Mouse (Mus musculus): ENCODE measurements around the gene Pafah2. TPM values are rescaled to one million over a fixed set of nuclear protein-coding genes. Genes with fewer than 3 reads are reported as not detected.

The Pafah2 gene
- polyA plus RNA-seq, 1 experiment from 2014 or later, result 9.5 TPM

DNA sequence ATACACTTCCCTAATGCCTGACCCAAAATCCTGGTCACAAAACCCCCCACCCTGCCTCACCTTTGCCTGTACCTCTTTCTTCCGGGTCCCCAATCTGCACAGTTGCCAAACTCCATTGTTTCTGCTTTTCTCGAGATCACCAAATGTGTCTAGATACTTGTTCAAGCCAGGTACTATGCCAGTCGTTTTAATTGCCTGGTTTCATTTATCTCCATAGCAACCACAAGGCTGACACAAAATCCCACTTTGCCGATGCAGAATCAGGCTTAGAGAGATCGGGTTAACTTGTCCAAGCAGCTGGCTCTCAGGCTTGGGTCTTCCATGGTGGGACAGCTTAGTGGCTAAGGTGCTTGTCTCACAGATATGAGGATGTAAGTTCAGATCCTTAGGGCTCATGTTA lies 4.1 kb downstream of the Pafah2 start:
- H3K27ac ChIP-seq (replicated peaks; ENCODE audit: low read depth, low read length), result no peak overlapping the region
- no peak overlapping the region for H3K9ac ChIP-seq (ENCODE audit: low read length)
- no peaks in the 10 kb centered on the region for H3K27me3 ChIP-seq (ENCODE audit: control insufficient read depth, insufficient read depth, low read length)
- 34% methylated on average over 5 of the region's 5 CpGs for WGBS
- H3K4me2 ChIP-seq (ENCODE audit: low read depth, severe bottlenecking), result no peak overlapping the region
- no peaks in the 10 kb centered on the region for H3K9me3 ChIP-seq (ENCODE audit: control insufficient read depth, low read length)
- ATAC-seq (ENCODE audit: insufficient number of reproducible peaks, low FRiP score, low TSS enrichment, low read depth) (no peak), DNase-seq (ENCODE audit: low spot score) (no peak)
- no peaks in the 10 kb centered on the region for H3K36me3 ChIP-seq (ENCODE audit: control insufficient read depth, insufficient read depth, low read length)
- peaks cover 7% of the 10 kb centered on the region for H3K4me1 ChIP-seq (ENCODE audit: control insufficient read depth, insufficient read depth, low read length)
- H3K4me3 ChIP-seq (ENCODE audit: low read depth, low read length), result no peak overlapping the region

DNA sequence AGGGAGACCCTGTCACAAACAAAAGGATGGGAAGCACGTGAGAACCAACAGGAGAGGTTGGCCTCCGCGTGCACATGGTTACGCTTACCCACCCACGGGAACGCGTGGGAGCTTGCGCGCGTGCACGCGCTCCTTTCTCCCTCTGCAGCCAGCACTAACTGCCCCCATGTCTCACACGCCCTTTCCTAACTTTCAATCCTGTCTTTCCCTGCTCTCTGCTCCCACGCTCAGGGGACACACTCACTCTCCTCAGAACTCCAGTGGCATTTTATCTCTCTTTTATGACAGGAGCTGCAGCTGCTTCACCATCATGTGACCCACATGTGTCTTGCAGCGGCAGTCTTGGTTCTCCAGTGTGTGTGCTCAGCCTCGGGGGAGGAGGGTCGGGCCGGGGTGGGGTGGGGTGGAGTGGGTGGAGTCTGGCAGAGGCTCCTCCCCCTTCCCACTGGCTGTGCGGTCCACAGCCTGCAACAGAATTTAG lies 5.1 kb downstream of the Pafah2 start:
- H3K4me1 ChIP-seq (ENCODE audit: control insufficient read depth, insufficient read depth, low read length), result peaks cover 7% of the 10 kb centered on the region
- peak overlapping the region; percentile 67 for H3K4me2 ChIP-seq (ENCODE audit: low read depth, severe bottlenecking)
- no peaks in the 10 kb centered on the region for H3K36me3 ChIP-seq (ENCODE audit: control insufficient read depth, insufficient read depth, low read length)
- no peak overlapping the region for H3K27ac ChIP-seq (replicated peaks; ENCODE audit: low read depth, low read length)
- H3K27me3 ChIP-seq (ENCODE audit: control insufficient read depth, insufficient read depth, low read length), result no peaks in the 10 kb centered on the region
- DNase-seq (ENCODE audit: low spot score), result peak; percentile 73
- H3K9me3 ChIP-seq (ENCODE audit: control insufficient read depth, low read length), result no peaks in the 10 kb centered on the region
- peak; percentile 55; the same call in 1 of the 2 replicates for ATAC-seq (ENCODE audit: insufficient number of reproducible peaks, low FRiP score, low TSS enrichment, low read depth)
- H3K9ac ChIP-seq (ENCODE audit: low read length), result peak overlapping the region; percentile 32; the same call in 1 of the 2 replicates
- H3K4me3 ChIP-seq (ENCODE audit: low read depth, low read length), result peak overlapping the region; percentile 25
- 10% methylated on average over 19 of the region's 19 CpGs for WGBS

DNA sequence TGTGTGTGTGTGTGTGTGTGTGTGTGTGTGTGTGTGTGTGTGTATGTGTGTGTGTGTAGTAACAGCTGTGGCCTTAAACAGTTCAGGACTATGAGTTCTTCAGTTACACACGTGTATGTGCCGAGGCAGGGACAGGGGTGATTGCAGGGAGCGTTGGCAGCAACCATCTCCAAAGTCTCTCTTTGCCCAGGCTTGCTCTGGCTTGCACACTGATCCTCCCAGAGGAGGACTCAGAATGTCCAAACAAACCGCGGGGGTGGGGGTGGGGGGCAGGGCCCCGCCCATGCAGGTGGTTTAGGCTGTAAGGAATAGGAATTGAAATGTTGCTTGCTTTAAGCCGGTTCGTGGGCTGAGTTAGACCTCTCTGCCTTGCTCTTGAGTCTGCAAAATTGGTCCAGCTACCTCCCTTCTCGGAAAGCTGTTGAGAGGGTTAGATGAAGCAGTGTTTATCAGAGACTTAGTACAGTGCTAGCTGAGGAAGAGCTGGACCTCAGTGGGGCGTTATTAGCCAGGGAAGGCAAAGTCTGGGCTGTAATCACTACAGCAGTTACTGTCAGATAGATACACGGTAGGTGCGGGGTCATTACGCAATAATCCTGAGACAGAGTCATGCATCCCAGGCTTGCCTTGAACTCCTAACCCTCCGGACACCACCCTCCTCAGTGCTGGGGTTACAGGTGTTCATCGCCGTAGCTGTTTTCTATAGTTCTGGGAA lies 5.9 kb downstream of the Pafah2 start:
- Histone ChIP-seq H3K9ac (ENCODE audit: low read length) (no peak overlapping the region), H3K4me3 (ENCODE audit: low read depth, low read length) (no peak overlapping the region), H3K9me3 (ENCODE audit: control insufficient read depth, low read length) (no peaks in the 10 kb centered on the region), H3K27me3 (ENCODE audit: control insufficient read depth, insufficient read depth, low read length) (no peaks in the 10 kb centered on the region), H3K4me2 (ENCODE audit: low read depth, severe bottlenecking) (no peak overlapping the region), H3K36me3 (ENCODE audit: control insufficient read depth, insufficient read depth, low read length) (no peaks in the 10 kb centered on the region), H3K4me1 (ENCODE audit: control insufficient read depth, insufficient read depth, low read length) (peaks cover 7% of the 10 kb centered on the region), H3K27ac (replicated peaks; ENCODE audit: low read depth, low read length) (no peak overlapping the region)
- no peak for ATAC-seq (ENCODE audit: insufficient number of reproducible peaks, low FRiP score, low TSS enrichment, low read depth)
- 62% methylated on average over 16 of the region's 16 CpGs for WGBS
- DNase-seq (ENCODE audit: low spot score), result no peak

DNA sequence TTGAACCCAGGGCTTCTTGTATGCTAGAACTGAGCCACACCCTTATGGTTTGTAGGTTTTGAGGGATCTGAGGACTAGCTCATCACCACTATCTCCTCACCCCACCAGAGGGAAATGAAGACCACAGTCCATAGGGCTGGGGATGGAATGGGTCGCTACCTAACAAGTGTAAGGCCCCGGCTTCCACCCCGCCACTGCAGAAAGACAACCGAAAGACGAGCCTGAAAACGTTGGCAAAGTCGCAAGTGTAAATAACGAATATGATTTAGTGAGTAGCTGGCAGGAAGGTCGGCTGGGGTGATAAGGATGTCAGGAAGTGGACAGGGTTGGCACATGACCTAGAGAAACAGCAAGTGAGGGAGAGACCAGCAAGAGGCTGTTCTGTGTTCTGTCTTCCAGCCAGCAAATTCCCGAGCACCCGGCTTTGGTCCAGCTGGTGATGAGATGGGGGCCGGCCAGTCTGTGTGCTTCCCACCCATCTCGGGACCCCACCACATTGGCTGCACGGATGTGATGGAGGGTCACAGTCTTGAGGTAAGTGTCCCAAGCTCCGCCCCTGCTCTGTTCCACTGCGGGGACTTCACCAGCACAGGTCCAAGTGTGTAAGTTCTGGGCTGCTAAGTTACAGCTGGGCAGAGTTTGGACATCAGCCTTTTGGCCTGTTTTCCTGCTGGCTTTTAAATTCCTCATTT lies 6.6 kb downstream of the Pafah2 start:
- DNase-seq (ENCODE audit: low spot score), result no peak
- no peak for ATAC-seq (ENCODE audit: insufficient number of reproducible peaks, low FRiP score, low TSS enrichment, low read depth)
- no peaks in the 10 kb centered on the region for H3K36me3 ChIP-seq (ENCODE audit: control insufficient read depth, insufficient read depth, low read length)
- H3K4me2 ChIP-seq (ENCODE audit: low read depth, severe bottlenecking), result no peak overlapping the region
- H3K27me3 ChIP-seq (ENCODE audit: control insufficient read depth, insufficient read depth, low read length), result no peaks in the 10 kb centered on the region
- no peak overlapping the region for H3K9ac ChIP-seq (ENCODE audit: low read length)
- H3K9me3 ChIP-seq (ENCODE audit: control insufficient read depth, low read length), result no peaks in the 10 kb centered on the region
- WGBS, result 80% methylated on average over 16 of the region's 16 CpGs
- no peak overlapping the region for H3K4me3 ChIP-seq (ENCODE audit: low read depth, low read length)
- peaks cover 7% of the 10 kb centered on the region for H3K4me1 ChIP-seq (ENCODE audit: control insufficient read depth, insufficient read depth, low read length)
- H3K27ac ChIP-seq (replicated peaks; ENCODE audit: low read depth, low read length), result no peak overlapping the region

DNA sequence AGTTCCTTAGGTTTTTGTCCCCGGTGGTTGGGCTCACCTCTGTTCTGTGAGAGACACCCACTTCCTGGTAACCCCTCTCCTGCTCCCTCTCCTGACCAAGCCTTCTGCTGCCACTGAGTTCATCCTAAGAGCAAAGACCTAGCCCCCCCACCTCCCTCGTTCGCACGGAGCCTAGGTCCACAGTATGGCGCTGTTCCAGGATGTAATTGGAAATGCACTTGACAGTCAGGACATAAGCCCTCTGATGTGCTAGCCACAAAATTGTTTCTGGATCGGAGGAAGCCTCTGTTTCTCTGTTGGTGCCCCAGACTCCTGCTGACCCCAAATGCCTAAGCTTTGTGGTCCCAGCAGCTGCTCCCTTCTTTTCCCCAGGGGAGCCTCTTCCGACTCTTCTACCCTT lies 7.6 kb downstream of the Pafah2 start:
- Histone ChIP-seq H3K4me2 (ENCODE audit: low read depth, severe bottlenecking) (no peak overlapping the region), H3K4me3 (ENCODE audit: low read depth, low read length) (no peak overlapping the region), H3K27me3 (ENCODE audit: control insufficient read depth, insufficient read depth, low read length) (no peaks in the 10 kb centered on the region), H3K4me1 (ENCODE audit: control insufficient read depth, insufficient read depth, low read length) (peaks cover 7% of the 10 kb centered on the region), H3K9ac (ENCODE audit: low read length) (no peak overlapping the region), H3K27ac (replicated peaks; ENCODE audit: low read depth, low read length) (no peak overlapping the region), H3K9me3 (ENCODE audit: control insufficient read depth, low read length) (no peaks in the 10 kb centered on the region), H3K36me3 (ENCODE audit: control insufficient read depth, insufficient read depth, low read length) (no peaks in the 10 kb centered on the region)
- DNase-seq (ENCODE audit: low spot score), result no peak
- WGBS, result 67% methylated on average over 7 of the region's 7 CpGs
- no peak for ATAC-seq (ENCODE audit: insufficient number of reproducible peaks, low FRiP score, low TSS enrichment, low read depth)

DNA sequence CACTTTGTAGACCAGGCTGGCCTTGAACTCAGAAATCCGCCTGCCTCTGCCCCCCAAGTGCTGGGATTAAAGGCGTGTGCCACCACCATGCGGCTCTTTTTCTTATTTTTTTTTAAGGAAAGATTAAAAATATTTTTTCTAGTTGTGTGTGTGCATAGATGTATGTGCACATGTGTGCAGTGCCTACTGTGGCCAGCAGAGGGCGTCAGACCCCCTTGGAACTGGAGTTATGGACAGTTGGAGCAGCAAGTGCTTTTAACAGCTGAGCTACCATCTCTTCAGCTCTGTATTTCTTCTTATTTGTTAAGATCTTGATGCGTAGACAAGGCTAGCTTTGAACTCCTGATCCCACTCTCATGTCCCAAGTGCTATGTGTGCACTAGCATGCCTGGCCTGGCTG lies 13.2 kb downstream of the Pafah2 start:
- Histone ChIP-seq H3K4me3 (ENCODE audit: low read depth, low read length) (no peak overlapping the region), H3K4me1 (ENCODE audit: control insufficient read depth, insufficient read depth, low read length) (no peaks in the 10 kb centered on the region), H3K27ac (replicated peaks; ENCODE audit: low read depth, low read length) (no peak overlapping the region), H3K9me3 (ENCODE audit: control insufficient read depth, low read length) (peaks cover 3% of the 10 kb centered on the region; the same call in 1 of the 2 replicates), H3K36me3 (ENCODE audit: control insufficient read depth, insufficient read depth, low read length) (no peaks in the 10 kb centered on the region; the same call in 1 of the 2 replicates), H3K4me2 (ENCODE audit: low read depth, severe bottlenecking) (no peak overlapping the region), H3K27me3 (ENCODE audit: control insufficient read depth, insufficient read depth, low read length) (no peaks in the 10 kb centered on the region), H3K9ac (ENCODE audit: low read length) (no peak overlapping the region)
- WGBS, result 76% methylated on average over 5 of the region's 5 CpGs
- ATAC-seq (ENCODE audit: insufficient number of reproducible peaks, low FRiP score, low TSS enrichment, low read depth) (no peak), DNase-seq (ENCODE audit: low spot score) (no peak)

DNA sequence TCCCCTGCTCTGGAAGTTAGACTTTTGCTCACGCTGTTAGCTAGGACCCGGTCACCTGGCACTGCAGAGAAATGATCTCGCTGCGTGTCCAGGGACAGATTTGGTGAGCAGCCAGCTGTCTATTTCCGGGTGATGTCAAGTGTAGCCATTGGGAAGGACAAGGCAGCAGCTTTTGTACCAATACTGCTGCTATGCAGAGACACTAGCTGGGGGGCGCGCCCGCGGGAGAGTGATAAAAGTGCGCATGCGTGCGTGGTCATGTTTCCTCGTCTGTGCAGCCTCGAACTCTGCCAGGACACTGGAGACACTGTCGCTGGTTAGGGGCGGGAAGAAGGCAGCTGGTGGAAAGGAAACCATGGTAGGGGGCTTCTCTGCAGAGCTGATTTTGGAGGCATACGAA lies 20.1 kb downstream of the Pafah2 start:
- whole genome bisulfite sequencing, result 84% methylated on average over 17 of the region's 17 CpGs
- no peak overlapping the region for H3K9ac ChIP-seq (ENCODE audit: low read length)

DNA sequence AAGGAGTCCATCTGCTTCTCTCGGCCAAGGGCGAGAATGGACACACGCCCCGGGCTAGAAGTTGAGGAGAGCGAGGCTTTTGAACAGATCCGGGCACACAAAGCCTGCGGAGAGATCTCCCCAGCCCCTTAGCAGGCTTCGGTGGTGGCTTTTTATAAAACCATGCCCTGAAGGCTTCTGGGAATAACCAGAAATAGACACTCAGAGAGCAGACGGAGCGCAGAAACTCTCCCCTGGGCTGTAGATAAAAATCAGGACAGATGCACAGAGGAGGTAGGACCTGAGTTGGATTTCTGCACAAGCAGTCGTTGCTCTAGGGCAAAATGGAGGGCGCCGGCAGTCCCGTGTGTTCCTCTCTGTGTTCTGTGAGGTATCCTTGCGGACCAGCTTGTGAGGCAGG lies 20.5 kb downstream of the Pafah2 start:
- H3K27ac ChIP-seq (replicated peaks; ENCODE audit: low read depth, low read length), result no peak overlapping the region
- H3K4me2 ChIP-seq (ENCODE audit: low read depth, severe bottlenecking), result no peak overlapping the region
- H3K36me3 ChIP-seq (ENCODE audit: control insufficient read depth, insufficient read depth, low read length), result peaks cover 3% of the 10 kb centered on the region; the same call in 1 of the 2 replicates
- H3K9ac ChIP-seq (ENCODE audit: low read length), result no peak overlapping the region
- no peak overlapping the region for H3K4me3 ChIP-seq (ENCODE audit: low read depth, low read length)
- no peaks in the 10 kb centered on the region for H3K4me1 ChIP-seq (ENCODE audit: control insufficient read depth, insufficient read depth, low read length)
- ATAC-seq (ENCODE audit: insufficient number of reproducible peaks, low FRiP score, low TSS enrichment, low read depth) (no peak), DNase-seq (ENCODE audit: low spot score) (no peak)
- 80% methylated on average over 15 of the region's 15 CpGs for WGBS
- no peaks in the 10 kb centered on the region for H3K9me3 ChIP-seq (ENCODE audit: control insufficient read depth, low read length)
- no peaks in the 10 kb centered on the region for H3K27me3 ChIP-seq (ENCODE audit: control insufficient read depth, insufficient read depth, low read length)

More for the DNA sequence above, 20.1 kb downstream of the Pafah2 start:
- Histone ChIP-seq H3K4me3 (ENCODE audit: low read depth, low read length) (no peak overlapping the region), H3K27ac (replicated peaks; ENCODE audit: low read depth, low read length) (no peak overlapping the region), H3K4me2 (ENCODE audit: low read depth, severe bottlenecking) (no peak overlapping the region), H3K4me1 (ENCODE audit: control insufficient read depth, insufficient read depth, low read length) (no peaks in the 10 kb centered on the region), H3K27me3 (ENCODE audit: control insufficient read depth, insufficient read depth, low read length) (no peaks in the 10 kb centered on the region), H3K9me3 (ENCODE audit: control insufficient read depth, low read length) (no peaks in the 10 kb centered on the region), H3K36me3 (ENCODE audit: control insufficient read depth, insufficient read depth, low read length) (peaks cover 3% of the 10 kb centered on the region; the same call in 1 of the 2 replicates)
- ATAC-seq (ENCODE audit: insufficient number of reproducible peaks, low FRiP score, low TSS enrichment, low read depth), result no peak
- no peak for DNase-seq (ENCODE audit: low spot score)

Data from limb, embryonic 11.5 days (tissue).